Mouse (Mus musculus): ENCODE data around the gene Arhgap5.
"Not testable (repeated sequence)": the region's sequence is repeated elsewhere in the genome, so short reads cannot be mapped to it uniquely, and the experiment has no call there.

The Arhgap5 gene

GRCm38 (mm10) chr12:52541294-52541693, 37.5 kb downstream of the Arhgap5 start:
- no peak for DNase-seq (ENCODE audit: low spot score in 2 of 2)

DNA sequence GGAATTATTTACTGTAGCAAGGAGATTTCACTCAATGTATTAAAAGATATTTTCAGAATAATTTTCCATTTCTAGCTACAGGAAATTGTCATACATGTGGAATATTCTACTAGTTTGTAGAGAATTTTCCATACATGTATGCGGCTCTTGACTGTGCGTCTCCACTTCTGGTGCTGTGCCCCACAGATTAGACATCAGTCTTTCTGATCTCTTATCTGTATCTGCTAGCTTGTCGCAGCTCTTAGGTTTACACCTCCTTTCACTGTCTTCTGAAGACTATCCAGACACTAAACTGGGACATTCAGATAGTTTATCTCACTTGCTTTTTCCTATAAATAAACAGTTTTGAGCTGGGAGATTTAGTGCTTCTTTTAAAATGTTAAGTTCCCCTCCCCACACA, 40.8 kb downstream of the Arhgap5 start:
- DNase-seq (ENCODE audit: low spot score in 2 of 2) = no peak

GRCm38 (mm10) chr12:52552085-52552484, 48.3 kb downstream of the Arhgap5 start:
- DNase-seq (ENCODE audit: low spot score in 2 of 2) = no peak

- no peak for DNase-seq (ENCODE audit: low spot score in 2 of 2)
Observed at GRCm38 (mm10) chr12:52555188-52555876, 51.6 kb downstream of the Arhgap5 start.

DNA sequence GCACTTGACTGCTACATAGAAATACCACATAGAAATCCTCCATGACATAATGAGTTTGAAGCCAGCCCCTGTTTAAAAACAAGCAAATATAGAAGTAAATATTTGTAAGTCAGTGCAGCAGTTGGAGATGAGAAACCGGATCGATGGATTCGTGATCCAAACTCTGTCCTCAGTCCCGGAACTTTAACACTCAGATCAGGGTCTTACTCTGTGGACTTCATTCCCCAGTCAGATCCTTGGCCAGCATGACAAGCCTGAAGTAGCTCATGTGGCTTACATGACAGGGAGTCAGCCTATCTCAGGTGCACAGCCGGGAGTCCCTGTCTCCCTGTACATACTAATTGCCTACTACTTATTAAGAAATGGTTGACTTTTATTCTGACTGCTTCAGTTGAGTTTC, 61.9 kb downstream of the Arhgap5 start:
- no peak for DNase-seq (ENCODE audit: low spot score in 2 of 2)

GRCm38 (mm10) chr12:52573371-52573770, 69.6 kb downstream of the Arhgap5 start:
- no peak for DNase-seq (ENCODE audit: low spot score in 2 of 2)

DNA sequence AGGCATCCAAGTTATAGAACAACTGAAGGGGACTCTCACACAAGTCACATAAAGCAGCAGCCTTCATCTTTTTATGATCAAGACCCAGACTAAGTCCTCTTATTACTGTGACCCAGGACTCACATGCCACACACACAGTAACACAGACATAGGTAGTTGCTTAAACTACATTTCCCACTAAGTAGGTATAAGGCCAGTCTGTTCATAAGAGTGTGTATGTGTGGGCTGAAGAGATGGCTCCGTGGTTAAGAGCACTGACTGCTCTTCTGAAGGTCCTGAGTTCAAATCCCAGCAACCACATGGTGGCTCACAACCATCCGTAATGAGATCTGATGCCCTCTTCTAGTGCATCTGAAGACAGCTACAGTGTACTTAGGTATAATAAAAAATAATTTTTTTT, 82.7 kb downstream of the Arhgap5 start:
- not testable (repeated sequence) for DNase-seq (ENCODE audit: low spot score in 2 of 2)

GRCm38 (mm10) chr12:52587473-52588010, 83.8 kb downstream of the Arhgap5 start:
- no peak for DNase-seq (ENCODE audit: low spot score in 2 of 2)

DNA sequence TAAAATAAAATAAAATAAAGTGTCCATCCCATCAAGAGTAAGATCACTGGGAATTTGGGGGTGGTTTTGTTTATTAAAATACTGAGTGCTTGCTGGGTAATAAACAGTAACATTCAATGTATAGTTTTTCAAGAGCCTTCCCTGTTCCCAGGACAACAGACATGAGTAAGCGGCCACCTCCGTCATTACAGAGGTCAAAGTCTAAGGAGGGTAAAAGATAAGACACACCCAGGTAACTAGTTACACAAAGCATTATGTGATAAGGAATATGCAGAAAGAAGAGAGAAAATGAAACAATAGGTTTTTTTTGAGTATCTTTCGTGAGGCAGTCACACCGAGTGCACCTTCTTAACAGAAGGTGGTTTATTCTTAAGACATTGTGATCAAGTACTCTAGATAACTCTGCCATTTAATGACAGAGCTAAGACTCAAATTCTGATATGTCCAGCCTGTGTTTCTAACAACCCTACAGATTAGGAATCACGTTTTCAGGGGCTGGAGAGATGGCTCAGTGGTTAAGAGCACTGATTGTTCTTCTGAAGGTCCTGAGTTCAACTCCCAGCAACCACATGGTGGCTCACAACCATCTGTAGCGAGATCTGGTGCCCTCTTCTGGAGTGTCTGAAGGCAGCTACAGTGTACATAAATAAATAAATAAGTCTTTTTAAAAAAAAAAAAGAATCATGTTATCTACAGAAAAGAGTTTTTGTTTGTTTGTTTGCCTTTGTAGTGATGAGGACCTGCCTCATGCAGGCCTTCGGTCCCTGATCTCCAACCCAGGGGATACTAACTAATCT, 91.8 kb downstream of the Arhgap5 start:
- no peak for DNase-seq (ENCODE audit: low spot score in 2 of 2)

GRCm38 (mm10) chr12:52602471-52602870, 98.7 kb downstream of the Arhgap5 start:
- DNase-seq (ENCODE audit: low spot score in 2 of 2) = no peak

DNA sequence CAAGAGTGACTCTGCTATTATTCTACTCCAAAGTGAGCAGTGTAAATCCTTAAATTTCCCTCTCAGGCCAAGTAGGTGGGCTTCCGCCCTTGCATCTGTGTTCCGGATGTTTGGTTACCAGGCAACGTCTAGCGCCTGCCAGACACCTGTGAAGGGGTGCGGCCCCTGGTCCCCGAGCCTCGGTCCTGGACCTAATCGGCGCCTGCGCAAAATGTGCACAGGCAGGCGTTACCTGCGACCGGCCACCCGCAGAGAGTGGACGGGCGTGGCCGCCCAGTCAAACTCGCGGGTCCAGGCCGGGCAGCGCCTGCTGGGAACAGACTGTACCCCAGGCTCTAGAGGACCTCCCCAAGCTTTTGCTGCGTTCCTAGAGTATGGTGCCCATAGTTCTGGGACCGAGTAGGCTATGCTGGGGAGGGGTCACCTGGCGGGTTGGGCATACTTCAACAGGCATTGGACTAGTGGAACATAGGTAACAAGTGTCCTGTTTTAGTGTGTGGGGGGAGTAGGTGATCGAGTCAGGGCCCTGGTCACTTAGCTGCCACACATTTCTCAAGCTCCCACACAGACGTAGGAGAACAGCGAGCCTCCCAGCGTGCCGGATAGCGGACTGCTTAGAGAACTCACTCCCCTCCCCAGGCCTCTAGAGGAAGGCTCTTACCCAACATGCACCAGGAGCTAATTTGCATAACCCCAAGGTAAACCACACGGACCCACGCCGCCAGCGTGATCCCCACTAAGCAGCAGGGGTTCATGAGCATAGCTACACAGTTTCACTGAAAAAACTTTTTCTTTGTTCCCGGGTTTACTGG, 99.3 kb downstream of the Arhgap5 start:
- peak; percentile 74 to 80 for DNase-seq (ENCODE audit: low spot score in 2 of 2)

DNA sequence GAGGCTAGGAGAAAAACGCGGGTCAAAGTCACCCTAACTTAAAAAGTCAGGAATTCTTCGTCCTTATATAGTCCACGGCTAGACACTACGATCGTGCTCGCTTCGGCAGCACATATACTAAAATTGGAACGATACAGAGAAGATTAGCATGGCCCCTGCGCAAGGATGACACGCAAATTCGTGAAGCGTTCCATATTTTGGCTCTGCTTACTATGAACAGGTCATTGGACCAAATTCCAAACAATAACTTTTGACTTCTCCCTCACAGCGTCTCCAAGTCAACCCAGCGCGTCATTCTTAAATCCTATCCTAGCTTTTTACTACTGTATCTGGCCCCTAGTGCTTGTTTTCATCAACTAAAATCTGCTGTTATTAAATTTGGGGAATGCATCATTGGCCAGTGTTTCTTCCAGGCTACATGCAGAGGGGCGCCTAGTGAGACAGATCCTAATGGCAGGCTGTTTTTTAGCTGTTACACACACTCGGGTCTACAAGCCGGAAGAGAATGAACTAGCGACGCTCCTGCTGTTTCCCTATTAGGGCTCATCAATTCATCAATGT, 100.0 kb downstream of the Arhgap5 start:
- DNase-seq (ENCODE audit: low spot score in 2 of 2) = peak; percentile 66 to 76

- DNase-seq (ENCODE audit: low spot score in 2 of 2) = peak; percentile 86 to 88
Observed at GRCm38 (mm10) chr12:52604256-52604991, 100.7 kb downstream of the Arhgap5 start.

DNA sequence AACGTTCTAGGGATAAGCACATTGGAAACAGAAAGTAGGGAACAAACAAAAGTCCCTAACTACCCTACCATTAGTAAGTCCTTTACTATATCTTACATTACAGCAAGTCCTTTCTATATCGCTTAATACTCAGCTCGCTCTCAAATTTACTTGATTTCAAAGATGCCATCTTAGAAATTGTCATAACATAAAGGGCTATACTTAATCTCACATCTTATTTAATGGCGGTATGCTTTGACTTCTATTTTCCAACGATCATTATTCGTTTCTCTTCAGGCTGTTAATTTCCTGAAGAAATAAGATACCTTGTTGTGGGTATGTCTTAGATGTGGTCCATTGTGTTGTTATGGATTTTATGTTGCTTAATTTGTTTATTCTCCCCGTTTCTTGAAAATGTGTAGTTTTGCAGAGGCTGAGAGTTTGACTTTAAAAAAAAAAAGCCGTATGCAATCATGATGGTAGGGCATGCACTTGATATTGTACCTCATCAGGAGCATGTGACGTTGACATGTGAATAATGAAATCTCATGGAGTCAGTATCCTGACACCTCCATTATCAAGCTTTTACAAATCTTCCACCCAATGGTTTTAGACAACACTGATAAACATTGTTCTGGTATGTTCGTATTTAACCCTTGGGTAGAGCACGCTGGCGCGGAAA, 101.3 kb downstream of the Arhgap5 start:
- DNase-seq (ENCODE audit: low spot score in 2 of 2) = no peak

DNA sequence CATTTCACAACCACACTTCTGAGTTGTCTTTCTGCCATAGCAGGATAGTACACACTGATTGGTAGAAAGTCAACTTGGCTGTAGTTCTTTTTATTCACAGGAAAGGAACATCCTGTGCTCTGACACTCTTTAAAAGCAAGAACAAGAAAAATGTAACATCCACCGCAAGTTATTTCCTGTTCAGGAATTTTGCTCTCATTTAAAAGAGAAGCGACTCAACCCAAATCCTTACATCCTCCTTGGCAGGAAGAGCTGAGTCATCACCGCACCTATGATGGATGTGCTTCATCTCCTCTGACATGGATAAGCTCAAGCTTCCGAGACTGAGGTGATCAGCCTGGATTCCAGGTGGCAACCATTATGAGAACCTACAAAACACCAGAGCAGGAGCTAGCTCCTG, 103.6 kb downstream of the Arhgap5 start:
- no peak for DNase-seq (ENCODE audit: low spot score in 2 of 2)

DNA sequence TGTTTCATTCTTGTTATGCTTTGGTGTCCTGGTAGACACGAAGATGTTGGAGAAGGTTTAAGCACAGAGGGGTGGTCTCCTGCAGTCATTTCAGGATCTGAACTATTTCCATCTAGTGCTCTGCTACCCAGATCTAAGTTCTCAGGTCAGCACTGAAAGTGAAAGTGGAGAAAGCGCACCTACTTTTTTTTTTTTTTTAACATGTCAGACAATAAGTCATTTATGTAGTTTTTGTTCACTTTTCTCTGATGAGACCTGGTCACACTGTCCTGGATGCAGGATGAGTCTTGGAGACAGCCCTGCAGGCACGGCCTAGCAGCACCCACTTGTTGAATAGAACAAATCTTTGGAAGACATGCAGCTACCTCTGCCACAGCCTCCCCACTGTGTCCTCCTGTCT, 111.9 kb downstream of the Arhgap5 start:
- no peak for DNase-seq (ENCODE audit: low spot score in 2 of 2)

GRCm38 (mm10) chr12:52618418-52619040, 114.8 kb downstream of the Arhgap5 start:
- no peak for DNase-seq (ENCODE audit: low spot score in 2 of 2)

- DNase-seq (ENCODE audit: low spot score in 2 of 2) = no peak
Observed at GRCm38 (mm10) chr12:52619644-52620043, 115.9 kb downstream of the Arhgap5 start.

Data from frontal cortex, postnatal 14 days (tissue).